Mouse (Mus musculus) neural tube, embryonic 14.5 days (tissue): Measurements from ENCODE around the gene Adgrf4. TPM values are rescaled to one million over a fixed set of nuclear protein-coding genes. Genes with fewer than 3 reads are reported as not detected.

Experiments
- ATAC-seq: fragments of 200-750 bp; cut with Nextera tagmentation; 2 replicates; pipeline ENCODE4 v1.8.0; 2017; ENCODE audit warnings: low read depth, mild to moderate bottlenecking, moderate TSS enrichment, moderate library complexity
- H3K27ac ChIP-seq: fragments of 300-500 bp; sonication (generic); 2 replicates; pipeline ENCODE4 v1.5.1; 2014; ENCODE audit warnings: low read depth, mild to moderate bottlenecking, control low read depth, low read length, moderate library complexity, mixed read lengths
- H3K27me3 ChIP-seq: fragments of 300-500 bp; sonication (generic); 2 replicates; pipeline ENCODE4 v1.6.1; 2014; ENCODE audit warnings: low read length; ENCODE audit not compliant: control insufficient read depth, insufficient read depth
- H3K36me3 ChIP-seq: fragments of 300-500 bp; sonication (generic); 2 replicates; pipeline ENCODE4 v1.6.1; 2014; ENCODE audit warnings: low read length, mixed read lengths; ENCODE audit not compliant: control insufficient read depth, insufficient read depth
- H3K4me1 ChIP-seq: fragments of 300-500 bp; sonication (generic); 2 replicates; pipeline ENCODE4 v1.6.1; 2014; ENCODE audit warnings: low read length; ENCODE audit not compliant: control insufficient read depth, insufficient read depth
- H3K4me2 ChIP-seq: fragments of 300-500 bp; sonication (generic); 2 replicates; pipeline ENCODE4 v1.6.1; 2014; ENCODE audit warnings: mild to moderate bottlenecking, low read depth, low read length, control low read depth
- H3K4me3 ChIP-seq: fragments of 300-500 bp; sonication (generic); 2 replicates; pipeline ENCODE4 v1.5.1; 2014; ENCODE audit warnings: low read depth, low read length, control low read depth, mixed read lengths
- H3K9ac ChIP-seq: fragments of 300-500 bp; sonication (generic); replicated peaks from 2 replicates; pipeline ENCODE4 v1.6.1; 2014; ENCODE audit warnings: low read depth, mild to moderate bottlenecking, control low read depth, low read length, mixed read lengths
- H3K9me3 ChIP-seq: fragments of 300-500 bp; sonication (generic); 2 replicates; pipeline ENCODE4 v1.6.1; 2016; ENCODE audit warnings: low read length; ENCODE audit not compliant: control insufficient read depth
- WGBS: fragments of 180-500 bp; shearing (Covaris S2); extraction: QIAGEN DNeasy Blood & Tissue Kit; methylation state at CpG from one replicate; pipeline ENCODE4 v1.1.7; 2014; 5-methylcytosine and 5-hydroxymethylcytosine counted together
- polyA plus RNA-seq: library from polyadenylated mRNA; unstranded; fragments of >200 nt; fragmentation: Nextera tagmentation; extraction: Ambion mirVana; gene quantifications from 2 replicates; pipeline ENCODE4 v1.2.1, GENCODE M21; 2014

Adgrf4 gene
- polyA plus RNA-seq, result 0.26 and 0.31 TPM in 2 replicates

DNA sequence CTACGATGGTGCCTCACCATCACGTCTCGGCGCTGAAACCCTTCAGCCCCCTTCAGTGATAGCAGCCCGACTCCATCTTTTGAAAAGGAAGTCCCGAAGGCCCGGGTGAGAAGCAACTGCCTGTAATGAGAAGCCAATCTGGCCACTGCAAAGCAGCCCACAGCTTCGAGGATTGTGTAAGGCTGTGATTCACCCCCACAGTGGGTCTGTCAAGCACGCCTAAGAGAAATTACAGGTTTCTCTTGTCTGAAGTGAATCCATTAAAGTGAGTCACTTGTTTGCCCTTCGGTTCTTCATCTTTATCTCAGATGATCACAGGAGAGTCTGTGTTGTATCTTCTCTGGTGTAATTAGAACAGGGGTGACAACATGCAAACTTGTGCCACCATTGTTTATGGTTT lies at the start of gene Adgrf4:
Adgrf4 (minus strand) TSS at position 149 of the 400 bp plus-strand sequence.
- no peaks in the 10 kb centered on the region for H3K27me3 ChIP-seq
- no peaks in the 10 kb centered on the region for H3K4me1 ChIP-seq
- no peak within 1 kb of the TSS for H3K27ac ChIP-seq
- H3K36me3 ChIP-seq, result no peaks in the 10 kb centered on the region
- no peak within 1 kb of the TSS for H3K4me3 ChIP-seq
- H3K9me3 ChIP-seq, result no peaks in the 10 kb centered on the region
- no peak within 1 kb of the TSS for H3K4me2 ChIP-seq
- no peak for ATAC-seq
- no peak within 1 kb of the TSS for H3K9ac ChIP-seq
- WGBS, result 91% methylated on average over 10 of the region's 10 CpGs

DNA sequence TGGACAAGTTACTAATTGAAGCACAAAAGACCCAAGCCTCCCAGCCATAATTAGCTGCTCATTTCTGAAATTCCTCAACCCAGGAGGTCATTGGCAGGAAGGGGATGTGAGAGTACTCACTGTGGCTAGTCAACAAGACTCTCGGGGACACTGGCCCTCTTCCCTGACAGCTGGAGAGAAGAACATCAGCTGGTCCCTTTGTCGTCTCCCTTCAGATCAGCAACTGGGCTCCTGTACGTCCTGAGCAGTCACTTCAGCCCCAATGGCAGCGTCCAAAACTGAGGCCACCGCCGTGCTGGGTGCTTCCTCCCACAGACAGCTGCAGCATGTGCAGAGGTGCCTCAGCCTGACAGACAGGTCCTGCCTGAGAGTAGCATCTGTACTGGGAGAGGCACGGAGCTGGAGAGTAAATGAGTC lies 49.7 kb upstream of the Adgrf4 start, which contains the start of gene Adgrf2:
Adgrf2 (minus strand) TSS at position 379 of the 417 bp plus-strand sequence.
- Histone ChIP-seq H3K4me1 (no peaks in the 10 kb centered on the region), H3K4me3 (no peak within 1 kb of the TSS), H3K36me3 (no peaks in the 10 kb centered on the region), H3K27ac (no peak within 1 kb of the TSS), H3K4me2 (no peak within 1 kb of the TSS), H3K9ac (no peak within 1 kb of the TSS), H3K27me3 (no peaks in the 10 kb centered on the region), H3K9me3 (no peaks in the 10 kb centered on the region)
- 33% methylated on average over 7 of the region's 7 CpGs for WGBS
- no peak for ATAC-seq

DNA sequence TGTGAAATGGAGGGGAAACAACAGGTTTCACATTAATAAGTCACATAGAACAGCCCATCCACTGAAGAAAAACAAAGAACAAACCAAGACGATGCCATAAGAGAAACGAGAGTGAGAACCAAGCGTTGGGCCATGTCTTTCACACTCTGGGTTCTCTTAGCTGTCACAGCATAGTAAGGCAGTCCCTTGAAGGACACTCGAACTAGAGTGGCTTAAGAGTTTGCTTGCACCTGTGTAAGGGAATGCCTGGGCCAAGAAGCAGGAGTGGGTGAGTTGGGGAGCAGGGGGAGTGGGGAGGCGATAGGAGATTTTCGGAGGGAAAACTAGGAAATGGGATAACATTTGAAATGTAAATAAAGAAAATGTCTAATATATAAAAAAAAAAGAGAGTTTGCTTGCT lies 46.7 kb upstream of the Adgrf4 start:
- no peak overlapping the region for H3K9ac ChIP-seq
- 88% methylated on average over 6 of the region's 6 CpGs for WGBS
- no peaks in the 10 kb centered on the region for H3K36me3 ChIP-seq
- H3K4me2 ChIP-seq, result no peak overlapping the region
- no peaks in the 10 kb centered on the region for H3K27me3 ChIP-seq
- ATAC-seq, result no peak
- no peak overlapping the region for H3K27ac ChIP-seq
- H3K4me3 ChIP-seq, result no peak overlapping the region
- H3K4me1 ChIP-seq, result no peaks in the 10 kb centered on the region
- no peaks in the 10 kb centered on the region for H3K9me3 ChIP-seq

DNA sequence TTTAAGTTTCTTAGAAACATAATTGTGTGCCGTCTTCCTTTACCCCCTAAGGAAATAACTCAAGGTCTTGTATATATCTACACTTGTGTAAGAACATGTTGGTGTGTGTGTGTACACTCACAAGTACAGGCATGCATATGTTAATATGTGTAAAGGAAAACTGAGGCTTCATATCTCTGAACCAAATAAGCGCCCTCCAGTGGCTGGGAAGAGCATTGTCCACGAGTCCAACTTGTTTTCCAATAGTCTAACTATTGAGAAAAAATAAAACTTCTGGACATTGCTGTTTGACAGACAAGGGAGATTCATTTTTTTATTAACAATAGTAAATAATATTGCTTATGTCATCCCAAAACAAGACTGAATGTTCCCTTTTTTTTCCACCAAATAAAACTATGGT lies 25.1 kb upstream of the Adgrf4 start:
- Histone ChIP-seq H3K36me3 (no peaks in the 10 kb centered on the region), H3K9ac (no peak overlapping the region), H3K4me3 (no peak overlapping the region), H3K9me3 (no peaks in the 10 kb centered on the region), H3K27ac (no peak overlapping the region), H3K27me3 (no peaks in the 10 kb centered on the region), H3K4me1 (no peaks in the 10 kb centered on the region), H3K4me2 (no peak overlapping the region)
- no peak for ATAC-seq
- 51% methylated on average over 3 of the region's 3 CpGs for WGBS

DNA sequence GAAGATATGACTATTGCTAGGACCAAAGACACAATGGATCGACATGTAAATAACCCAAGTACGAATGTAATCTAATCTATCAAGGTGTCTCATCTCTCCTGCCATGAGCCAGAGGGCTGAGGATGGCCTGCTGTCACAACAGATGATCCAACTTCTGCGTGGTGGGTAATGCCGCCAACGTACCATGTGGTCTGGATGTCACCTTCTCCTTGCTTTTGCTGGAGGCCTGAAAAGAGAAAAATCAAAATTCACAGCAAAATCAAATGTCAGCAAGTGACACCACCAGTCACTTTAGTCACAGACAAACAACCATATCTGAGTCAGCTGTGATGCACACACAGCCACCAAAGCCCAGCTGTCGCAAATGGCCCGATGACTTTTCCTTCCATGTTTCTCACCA lies 22.9 kb upstream of the Adgrf4 start:
- WGBS, result 92% methylated on average over 7 of the region's 7 CpGs
- ATAC-seq, result no peak

DNA sequence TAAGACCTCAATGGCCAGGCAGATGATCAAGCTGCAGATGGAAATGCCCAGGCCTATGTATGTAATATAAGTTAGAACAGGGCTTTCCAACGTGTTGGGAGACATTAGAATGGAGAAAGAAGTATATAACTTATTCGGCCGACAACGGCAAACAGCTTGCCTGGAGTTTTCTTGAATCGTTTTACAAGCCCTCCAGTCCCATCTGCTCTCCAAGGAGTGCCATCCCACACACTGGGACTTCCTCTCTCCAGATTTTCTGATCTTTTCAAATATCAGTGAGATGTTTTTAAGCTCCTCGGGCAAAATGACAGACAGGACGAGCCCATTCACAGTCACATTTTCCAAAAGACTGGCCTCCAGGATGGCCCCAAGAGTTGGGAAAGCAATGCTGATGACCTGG lies 18.6 kb upstream of the Adgrf4 start:
- Histone ChIP-seq H3K27me3 (no peaks in the 10 kb centered on the region), H3K4me2 (no peak overlapping the region), H3K4me3 (no peak overlapping the region), H3K36me3 (no peaks in the 10 kb centered on the region), H3K9me3 (no peaks in the 10 kb centered on the region), H3K27ac (no peak overlapping the region), H3K4me1 (no peaks in the 10 kb centered on the region), H3K9ac (no peak overlapping the region)
- no peak for ATAC-seq
- WGBS, result 93% methylated on average over 7 of the region's 7 CpGs

More for the DNA sequence above, 22.9 kb upstream of the Adgrf4 start:
- Histone ChIP-seq H3K27ac (no peak overlapping the region), H3K4me1 (no peaks in the 10 kb centered on the region), H3K4me3 (no peak overlapping the region), H3K4me2 (no peak overlapping the region), H3K36me3 (no peaks in the 10 kb centered on the region), H3K27me3 (no peaks in the 10 kb centered on the region), H3K9ac (no peak overlapping the region), H3K9me3 (no peaks in the 10 kb centered on the region)

DNA sequence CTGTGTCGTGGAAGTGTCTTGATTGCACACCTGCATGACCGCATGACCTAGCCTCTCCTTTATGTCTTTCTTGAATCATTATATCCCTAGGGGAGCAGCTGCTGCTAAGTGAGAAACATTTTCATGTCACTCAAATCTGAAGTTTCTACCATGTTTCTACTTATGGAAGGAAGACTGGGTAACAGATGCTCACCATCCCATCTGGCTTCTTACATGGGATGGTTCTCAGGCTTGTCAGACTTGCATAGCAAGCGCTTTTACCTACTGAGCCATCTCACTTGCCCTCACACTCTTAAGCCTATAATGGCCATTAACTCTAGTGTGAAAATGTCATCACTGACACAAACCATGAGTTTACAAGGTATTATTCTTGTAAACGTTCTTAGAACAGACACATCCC lies 13.5 kb upstream of the Adgrf4 start:
- no peak overlapping the region for H3K27ac ChIP-seq
- no peaks in the 10 kb centered on the region for H3K36me3 ChIP-seq
- no peak overlapping the region for H3K9ac ChIP-seq
- WGBS, result 92% methylated on average over 4 of the region's 4 CpGs
- H3K4me3 ChIP-seq, result no peak overlapping the region
- no peaks in the 10 kb centered on the region for H3K4me1 ChIP-seq
- no peak overlapping the region for H3K4me2 ChIP-seq
- H3K9me3 ChIP-seq, result no peaks in the 10 kb centered on the region
- ATAC-seq, result no peak
- H3K27me3 ChIP-seq, result no peaks in the 10 kb centered on the region

DNA sequence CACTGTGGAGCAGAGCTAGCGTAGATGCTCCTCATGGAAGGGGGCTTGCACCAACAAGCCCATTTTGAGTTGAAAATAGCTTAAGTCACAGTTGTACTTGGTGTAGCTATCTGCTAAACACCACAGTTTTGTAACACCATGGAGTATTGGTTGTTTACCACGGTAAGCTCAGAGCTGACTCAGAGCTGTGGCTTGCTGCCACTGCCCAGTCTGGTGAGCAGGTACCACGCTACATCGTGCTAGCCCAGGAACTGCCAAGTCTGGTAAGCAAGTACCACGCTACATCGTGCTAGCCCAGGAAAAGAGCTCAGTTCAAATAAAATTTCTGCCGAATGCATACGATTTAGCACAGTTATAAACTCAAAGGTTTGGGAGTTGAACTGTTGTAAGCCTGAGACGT lies 10.1 kb upstream of the Adgrf4 start:
- Histone ChIP-seq H3K9ac (no peak overlapping the region), H3K36me3 (no peaks in the 10 kb centered on the region), H3K27me3 (no peaks in the 10 kb centered on the region), H3K4me1 (no peaks in the 10 kb centered on the region), H3K4me3 (no peak overlapping the region), H3K27ac (no peak overlapping the region), H3K9me3 (no peaks in the 10 kb centered on the region), H3K4me2 (no peak overlapping the region)
- no peak for ATAC-seq
- WGBS, result 88% methylated on average over 9 of the region's 9 CpGs

DNA sequence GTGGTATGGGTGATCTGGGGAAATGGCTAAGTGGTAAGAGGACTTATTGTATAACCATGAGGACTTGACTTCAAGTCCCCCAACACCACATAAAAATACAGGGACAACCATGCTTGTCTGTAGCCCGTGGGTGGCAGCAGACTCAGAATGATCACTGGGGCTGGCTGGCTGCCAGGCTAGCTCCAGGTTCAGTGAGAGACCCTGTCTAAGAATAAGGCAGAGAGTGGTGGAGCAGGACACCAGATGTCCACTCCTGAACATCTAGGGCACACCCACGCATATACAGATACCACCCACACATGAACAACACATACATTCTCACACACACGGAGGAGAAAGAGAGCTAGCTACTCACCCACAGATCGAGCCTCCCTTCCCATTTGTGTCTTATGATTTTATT lies 2.6 kb upstream of the Adgrf4 start:
- Histone ChIP-seq H3K27ac (no peak overlapping the region), H3K9ac (no peak overlapping the region), H3K4me1 (no peaks in the 10 kb centered on the region), H3K27me3 (no peaks in the 10 kb centered on the region), H3K4me2 (no peak overlapping the region), H3K4me3 (no peak overlapping the region), H3K36me3 (no peaks in the 10 kb centered on the region), H3K9me3 (no peaks in the 10 kb centered on the region)
- 95% methylated on average over 4 of the region's 4 CpGs for WGBS
- no peak for ATAC-seq

DNA sequence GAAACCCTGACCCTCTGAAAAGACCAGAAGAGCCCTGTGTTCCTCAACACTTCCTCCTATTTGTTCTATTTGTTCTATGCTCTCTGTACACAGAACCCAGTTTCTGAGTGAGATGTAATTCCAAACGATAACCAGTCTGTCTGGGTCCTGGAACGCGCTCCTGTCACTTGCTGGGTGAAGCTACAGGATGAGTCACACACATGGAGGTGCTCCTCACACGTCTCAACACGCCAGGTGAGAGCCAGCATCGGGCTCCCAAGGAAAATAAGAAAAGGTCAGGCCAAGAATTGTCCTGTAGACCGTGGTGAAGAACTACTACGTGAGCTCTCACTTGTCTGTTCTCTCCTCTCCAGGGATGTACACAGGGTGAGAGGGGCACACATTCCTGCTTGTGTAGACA lies 1.6 kb downstream of the Adgrf4 start:
- Histone ChIP-seq H3K9ac (no peak overlapping the region), H3K4me3 (no peak overlapping the region), H3K27me3 (no peaks in the 10 kb centered on the region), H3K27ac (no peak overlapping the region), H3K36me3 (no peaks in the 10 kb centered on the region), H3K9me3 (no peaks in the 10 kb centered on the region), H3K4me1 (no peaks in the 10 kb centered on the region), H3K4me2 (no peak overlapping the region)
- 93% methylated on average over 8 of the region's 8 CpGs for WGBS
- ATAC-seq, result no peak
